Mouse (Mus musculus) embryonic fibroblast, embryonic 13.5 days (primary cell): Measurements from ENCODE around the gene Kcnq1.

Experiments used
- CTCF ChIP-seq: IDR thresholded peaks from 2 replicates; pipeline ENCODE4 v1.5.1; 2011; ENCODE audit warnings: mild to moderate bottlenecking, control low read depth, low read length, moderate library complexity, borderline replicate concordance; ENCODE audit not compliant: insufficient read depth
- POLR2A ChIP-seq: IDR thresholded peaks from 2 replicates; pipeline ENCODE4 v1.6.1; 2011; ENCODE audit warnings: low read depth, mild to moderate bottlenecking, control low read depth, low read length, moderate library complexity

DNA sequence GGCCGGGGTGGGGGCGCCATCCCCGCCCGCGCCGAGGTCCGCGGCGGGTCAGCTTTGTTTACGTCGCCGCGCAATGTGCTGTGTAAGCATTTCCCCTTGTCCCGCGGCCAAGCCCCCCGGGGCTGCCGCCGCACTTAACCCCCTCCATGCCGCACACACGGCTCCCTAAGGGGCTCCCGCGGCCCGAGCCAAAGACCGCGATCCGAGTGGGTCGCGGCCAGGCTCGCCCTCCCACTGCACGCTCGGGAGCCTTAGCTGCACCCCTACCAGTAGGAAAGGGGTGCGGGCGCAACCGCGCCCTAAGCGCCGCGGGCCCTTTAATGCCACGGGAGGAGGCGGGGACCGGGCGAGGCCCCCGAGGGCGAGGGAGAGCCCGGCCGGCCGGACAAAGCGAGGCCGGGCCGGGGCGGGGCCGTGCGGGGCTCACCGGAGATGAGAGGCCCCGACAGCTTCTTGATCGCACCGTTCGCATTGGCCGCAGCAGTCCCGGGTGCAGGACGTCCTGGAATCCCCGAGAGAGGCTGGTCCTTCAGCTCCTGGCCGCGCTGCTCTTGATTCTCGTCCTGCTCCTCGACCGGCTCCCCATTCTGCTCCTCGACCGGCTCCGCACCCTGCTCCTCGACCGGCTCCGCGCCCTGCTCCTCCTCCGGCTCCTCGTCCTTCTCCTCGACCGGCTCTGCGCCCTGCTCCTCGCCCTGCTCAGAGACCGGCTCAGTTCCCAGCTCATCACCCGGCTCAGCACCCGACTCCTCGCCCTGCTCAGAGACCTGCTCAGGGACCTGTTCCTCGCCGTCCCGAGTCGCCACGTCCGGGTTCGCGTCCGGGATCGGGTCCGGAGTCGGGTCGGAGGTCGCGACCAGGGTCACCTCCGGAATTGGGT, 353.4 kb downstream of the Kcnq1 start:
- TF ChIP-seq CTCF (no peak), POLR2A (no peak)
